8 mouse cellular contexts compared by ENCODE assay signal in genomic region chr10:81643449-81644055, GRCm38 (mm10). TPM values are rescaled to one million over a fixed set of nuclear protein-coding genes. Genes with fewer than 3 reads are reported as not detected.
A peak's percentile ranks its signal among the peaks of the same experiment; 100 is the strongest.
DNase-seq lines count a peak whose midpoint lies in the region; ATAC-seq lines count a peak whose summit lies in the region.

No protein-coding gene starts in this region.

- H3K4me3 ChIP-seq in heart, embryonic 13.5 days, result peak overlapping the region; percentile 74
- H3K4me3 ChIP-seq in liver, embryonic 12.5 days, result peak overlapping the region; percentile 77
- peak overlapping the region; percentile 81 for H3K4me3 ChIP-seq in stomach, embryonic 15.5 days (replicated peaks)

- under 1% methylated on average over 75 of the region's 75 CpGs for WGBS in heart, embryonic 13.5 days
- WGBS in liver, embryonic 12.5 days (ENCODE audit: insufficient replicate concordance), result 2% methylated on average over 75 of the region's 75 CpGs
- under 1% methylated on average over 75 of the region's 75 CpGs for WGBS in stomach, embryonic 15.5 days

- peak; percentile 97 for DNase-seq in CD4-positive helper T cell, adult 2 months (ENCODE audit: low read depth, low spot score)
- peak; percentile 85 for DNase-seq in brain, embryonic 18.5 days (ENCODE audit: low read depth, low spot score)
- peak; percentile 98 for DNase-seq in kidney, postnatal 10 days
- DNase-seq in natural killer cell, adult 2 months (ENCODE audit: low spot score in 2 of 2), result peak; percentile 90 to 94

- H3K27ac ChIP-seq in heart, embryonic 13.5 days (replicated peaks), result peak overlapping the region; percentile 96
- H3K27ac ChIP-seq in liver, embryonic 12.5 days, result peak overlapping the region; percentile 94
- H3K27ac ChIP-seq in stomach, embryonic 15.5 days, result peak overlapping the region; percentile 97

- peak; percentile 86 for ATAC-seq in erythroid progenitor cell, adult 5-6 weeks (replicated peaks; ENCODE audit: low FRiP score, poor library complexity, severe bottlenecking)
- ATAC-seq in heart, embryonic 13.5 days (ENCODE audit: extremely low read depth, insufficient number of reproducible peaks, low FRiP score, low TSS enrichment), result peak; percentile 79
- peak; percentile 87 for ATAC-seq in liver, embryonic 12.5 days
- peak; percentile 87 for ATAC-seq in stomach, embryonic 15.5 days (ENCODE audit: insufficient read depth, low FRiP score, low read depth)

- peak overlapping the region; percentile 87 for H3K4me2 ChIP-seq in heart, embryonic 13.5 days
- H3K4me2 ChIP-seq in liver, embryonic 12.5 days, result peak overlapping the region; percentile 97
- peak overlapping the region; percentile 83 for H3K4me2 ChIP-seq in stomach, embryonic 15.5 days

- H3K27me3 ChIP-seq in heart, embryonic 13.5 days (replicated peaks), result no peaks in the 10 kb centered on the region
- peaks cover 12% of the 10 kb centered on the region for H3K27me3 ChIP-seq in liver, embryonic 12.5 days (replicated peaks)
- no peaks in the 10 kb centered on the region for H3K27me3 ChIP-seq in stomach, embryonic 15.5 days (replicated peaks)

- no peaks in the 10 kb centered on the region for H3K9me3 ChIP-seq in heart, embryonic 13.5 days
- no peaks in the 10 kb centered on the region for H3K9me3 ChIP-seq in liver, embryonic 12.5 days (replicated peaks)
- H3K9me3 ChIP-seq in stomach, embryonic 15.5 days, result no peaks in the 10 kb centered on the region

- H3K36me3 ChIP-seq in heart, embryonic 13.5 days, result 0 out of 2 replicates have a peak, but pooled peaks cover 4% of the 10 kb centered on the region
- no peaks in the 10 kb centered on the region for H3K36me3 ChIP-seq in liver, embryonic 12.5 days
- no peaks in the 10 kb centered on the region for H3K36me3 ChIP-seq in stomach, embryonic 15.5 days

- peak overlapping the region; percentile 96 for H3K9ac ChIP-seq in heart, embryonic 13.5 days
- peak overlapping the region; percentile 91 for H3K9ac ChIP-seq in liver, embryonic 12.5 days
- H3K9ac ChIP-seq in stomach, embryonic 15.5 days, result peak overlapping the region; percentile 96

- peaks cover 37% of the 10 kb centered on the region for H3K4me1 ChIP-seq in heart, embryonic 13.5 days
- H3K4me1 ChIP-seq in liver, embryonic 12.5 days, result peaks cover 32% of the 10 kb centered on the region
- peaks cover 12% of the 10 kb centered on the region for H3K4me1 ChIP-seq in stomach, embryonic 15.5 days

RNA-seq across cellular contexts. Expression of gene Gm10778, which starts 5.3 kb away (rescaled TPM):
- not detected in 2 replicates for total RNA-seq in erythroid progenitor cell, adult 5-6 weeks (2015; ENCODE audit: low replicate concordance)
- total RNA-seq in erythroid progenitor cell, adult 5-6 weeks (2017; ENCODE audit: low replicate concordance), result 3.0 TPM in 1 of 2 replicates, not detected in the other
- 3.1 and 3.4 TPM in 2 replicates for polyA plus RNA-seq in heart, embryonic 13.5 days (2015; fragmentation: Nextera tagmentation; extraction: Ambion mirVana)
- 2.3 and 2.5 TPM in 2 replicates for polyA plus RNA-seq in liver, embryonic 12.5 days (2016; fragmentation: Nextera tagmentation; extraction: Ambion mirVana)
- polyA plus RNA-seq in stomach, embryonic 15.5 days (2015; fragmentation: Nextera tagmentation; extraction: Ambion mirVana), result 4.3 and 5.2 TPM in 2 replicates

RNA-seq across cellular contexts. Expression of gene Ankrd24, which starts 15.2 kb away (rescaled TPM):
- not detected in 2 replicates for total RNA-seq in erythroid progenitor cell, adult 5-6 weeks (2015; ENCODE audit: low replicate concordance)
- not detected in 2 replicates for total RNA-seq in erythroid progenitor cell, adult 5-6 weeks (2017; ENCODE audit: low replicate concordance)
- polyA plus RNA-seq in heart, embryonic 13.5 days (2015; fragmentation: Nextera tagmentation; extraction: Ambion mirVana), result 10.3 and 10.6 TPM in 2 replicates
- polyA plus RNA-seq in liver, embryonic 12.5 days (2016; fragmentation: Nextera tagmentation; extraction: Ambion mirVana), result 3.8 and 4.5 TPM in 2 replicates
- polyA plus RNA-seq in stomach, embryonic 15.5 days (2015; fragmentation: Nextera tagmentation; extraction: Ambion mirVana), result 10.9 and 12.6 TPM in 2 replicates

RNA-seq across cellular contexts. Expression of gene Sirt6, which starts 16.0 kb away (rescaled TPM):
- 5.4 and 7.2 TPM in 2 replicates for total RNA-seq in erythroid progenitor cell, adult 5-6 weeks (2015; ENCODE audit: low replicate concordance)
- total RNA-seq in erythroid progenitor cell, adult 5-6 weeks (2017; ENCODE audit: low replicate concordance), result 0.23 and 1.3 TPM in 2 replicates
- 24.6 and 25.6 TPM in 2 replicates for polyA plus RNA-seq in heart, embryonic 13.5 days (2015; fragmentation: Nextera tagmentation; extraction: Ambion mirVana)
- polyA plus RNA-seq in liver, embryonic 12.5 days (2016; fragmentation: Nextera tagmentation; extraction: Ambion mirVana), result 12.7 and 14.7 TPM in 2 replicates
- 32.9 and 33.3 TPM in 2 replicates for polyA plus RNA-seq in stomach, embryonic 15.5 days (2015; fragmentation: Nextera tagmentation; extraction: Ambion mirVana)

RNA-seq across cellular contexts. Expression of gene BC025920, which starts 37.5 kb away (rescaled TPM):
- 2.2 TPM in 1 of 2 replicates, not detected in the other for total RNA-seq in erythroid progenitor cell, adult 5-6 weeks (2015; ENCODE audit: low replicate concordance)
- total RNA-seq in erythroid progenitor cell, adult 5-6 weeks (2017; ENCODE audit: low replicate concordance), result 1.7 and 2.4 TPM in 2 replicates
- 0.44 and 0.64 TPM in 2 replicates for polyA plus RNA-seq in heart, embryonic 13.5 days (2015; fragmentation: Nextera tagmentation; extraction: Ambion mirVana)
- polyA plus RNA-seq in liver, embryonic 12.5 days (2016; fragmentation: Nextera tagmentation; extraction: Ambion mirVana), result 0.46 and 0.78 TPM in 2 replicates
- 0.55 and 0.71 TPM in 2 replicates for polyA plus RNA-seq in stomach, embryonic 15.5 days (2015; fragmentation: Nextera tagmentation; extraction: Ambion mirVana)

RNA-seq across cellular contexts. Expression of gene Tle6, which starts 42.7 kb away (rescaled TPM):
- total RNA-seq in erythroid progenitor cell, adult 5-6 weeks (2015; ENCODE audit: low replicate concordance), result not detected in 2 replicates
- 4.1 TPM in 1 of 2 replicates, not detected in the other for total RNA-seq in erythroid progenitor cell, adult 5-6 weeks (2017; ENCODE audit: low replicate concordance)
- polyA plus RNA-seq in heart, embryonic 13.5 days (2015; fragmentation: Nextera tagmentation; extraction: Ambion mirVana), result 30.1 and 30.4 TPM in 2 replicates
- polyA plus RNA-seq in liver, embryonic 12.5 days (2016; fragmentation: Nextera tagmentation; extraction: Ambion mirVana), result 8.1 and 12.1 TPM in 2 replicates
- 31.2 and 42.1 TPM in 2 replicates for polyA plus RNA-seq in stomach, embryonic 15.5 days (2015; fragmentation: Nextera tagmentation; extraction: Ambion mirVana)

Comparison
In these comparisons a context has a peak if more than half of its experiments do, and no peak if none do; other contexts are left out.
1. Peak in every context shown above with its lines: DNase-seq, ATAC-seq, H3K4me3 ChIP-seq and H3K27ac ChIP-seq.